Mouse (Mus musculus) induced T-regulatory cell, adult 2 months (primary cell): ENCODE measurements around the gene Mpc2.
A peak's percentile ranks its signal among the peaks of the same experiment; 100 is the strongest.

Experiments used
- DNase-seq: peaks from one replicate; pipeline ENCODE4 v3.0.0-alpha.2; 2012; ENCODE audit warnings: low read depth

Gene Mpc2

GRCm38 (mm10) chr1:165460360-165460800 lies at the start of gene Mpc2, which contains the start of gene Dcaf6:
TSS of gene Mpc2 (plus strand) at chr1:165460637.
TSS of gene Dcaf6 (minus strand) at chr1:165460475.
- DNase-seq = peak; percentile 99

GRCm38 (mm10) chr1:165421357-165421915 lies 39.0 kb upstream of the Mpc2 start:
- no peak for DNase-seq

- DNase-seq = no peak
These were observed 34.2 kb upstream of the Mpc2 start for GRCm38 (mm10) chr1:165426254-165426653.

- DNase-seq = no peak
These were observed 27.6 kb upstream of the Mpc2 start for GRCm38 (mm10) chr1:165432883-165433282.

GRCm38 (mm10) chr1:165438289-165439021 lies 22.0 kb upstream of the Mpc2 start:
- no peak for DNase-seq

GRCm38 (mm10) chr1:165440788-165441187 lies 19.6 kb upstream of the Mpc2 start:
- no peak for DNase-seq

GRCm38 (mm10) chr1:165441201-165441600 lies 19.2 kb upstream of the Mpc2 start:
- no peak for DNase-seq

GRCm38 (mm10) chr1:165441719-165442118 lies 18.7 kb upstream of the Mpc2 start:
- no peak for DNase-seq

- no peak for DNase-seq
These were observed 1.4 kb upstream of the Mpc2 start for GRCm38 (mm10) chr1:165459041-165459502.

GRCm38 (mm10) chr1:165459503-165460181 lies 795 bp upstream of the Mpc2 start:
- peak; percentile 62 for DNase-seq

- DNase-seq = peak; percentile 100
These were observed 452 bp downstream of the Mpc2 start for GRCm38 (mm10) chr1:165460801-165461377.

GRCm38 (mm10) chr1:165461681-165462080 lies 1.2 kb downstream of the Mpc2 start:
- DNase-seq = no peak

- peak; percentile 4 for DNase-seq
These were observed 2.4 kb downstream of the Mpc2 start for GRCm38 (mm10) chr1:165462861-165463260.

- DNase-seq = no peak
These were observed 4.1 kb downstream of the Mpc2 start for GRCm38 (mm10) chr1:165464574-165464973.

- DNase-seq = no peak
These were observed 8.5 kb downstream of the Mpc2 start for GRCm38 (mm10) chr1:165468971-165469370.

GRCm38 (mm10) chr1:165469717-165470116 lies 9.3 kb downstream of the Mpc2 start:
- no peak for DNase-seq

GRCm38 (mm10) chr1:165471490-165471889 lies 11.1 kb downstream of the Mpc2 start:
- DNase-seq = no peak

GRCm38 (mm10) chr1:165484688-165485233 lies 24.3 kb downstream of the Mpc2 start, which contains the start of gene Adcy10:
TSS of gene Adcy10 (plus strand) at chr1:165485183.
- DNase-seq = no peak

GRCm38 (mm10) chr1:165486108-165486507 lies 25.7 kb downstream of the Mpc2 start:
- no peak for DNase-seq

GRCm38 (mm10) chr1:165489197-165489596 lies 28.8 kb downstream of the Mpc2 start:
- no peak for DNase-seq

- no peak for DNase-seq
These were observed 38.4 kb downstream of the Mpc2 start for GRCm38 (mm10) chr1:165498856-165499255.
